Mouse (Mus musculus) skeletal muscle tissue, adult 2 months (tissue): ENCODE measurements around the gene Vpreb3.
"Not testable (repeated sequence)": the region's sequence is repeated elsewhere in the genome, so short reads cannot be mapped to it uniquely, and the experiment has no call there.

Experiments used
- DNase-seq: peaks from one replicate; pipeline ENCODE4 v3.0.0-alpha.2; 2012; ENCODE audit warnings: low read depth, low spot score

Vpreb3 gene

DNA sequence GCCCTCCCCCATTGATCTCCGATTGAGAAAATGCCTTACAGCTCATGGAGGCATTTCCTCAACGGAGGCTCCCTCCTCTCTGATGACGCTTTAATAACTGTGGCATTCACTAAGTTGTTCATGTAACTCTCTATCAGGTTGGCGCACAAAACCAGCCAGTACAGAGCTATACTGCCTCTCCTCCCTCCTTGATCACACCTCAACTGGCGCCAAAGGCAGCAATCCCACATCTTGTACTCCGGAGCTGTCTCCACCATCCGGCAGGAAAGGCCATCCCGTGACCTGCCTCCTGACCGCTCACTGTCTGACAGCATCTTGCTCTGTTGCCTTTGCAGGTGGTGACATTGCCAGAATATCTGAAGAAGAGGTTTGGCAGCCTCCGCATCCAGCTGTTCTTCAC lies 31.0 kb downstream of the Vpreb3 start:
- no peak for DNase-seq

GRCm38 (mm10) chr10:75975216-75975615 lies 32.4 kb downstream of the Vpreb3 start:
- no peak for DNase-seq

DNA sequence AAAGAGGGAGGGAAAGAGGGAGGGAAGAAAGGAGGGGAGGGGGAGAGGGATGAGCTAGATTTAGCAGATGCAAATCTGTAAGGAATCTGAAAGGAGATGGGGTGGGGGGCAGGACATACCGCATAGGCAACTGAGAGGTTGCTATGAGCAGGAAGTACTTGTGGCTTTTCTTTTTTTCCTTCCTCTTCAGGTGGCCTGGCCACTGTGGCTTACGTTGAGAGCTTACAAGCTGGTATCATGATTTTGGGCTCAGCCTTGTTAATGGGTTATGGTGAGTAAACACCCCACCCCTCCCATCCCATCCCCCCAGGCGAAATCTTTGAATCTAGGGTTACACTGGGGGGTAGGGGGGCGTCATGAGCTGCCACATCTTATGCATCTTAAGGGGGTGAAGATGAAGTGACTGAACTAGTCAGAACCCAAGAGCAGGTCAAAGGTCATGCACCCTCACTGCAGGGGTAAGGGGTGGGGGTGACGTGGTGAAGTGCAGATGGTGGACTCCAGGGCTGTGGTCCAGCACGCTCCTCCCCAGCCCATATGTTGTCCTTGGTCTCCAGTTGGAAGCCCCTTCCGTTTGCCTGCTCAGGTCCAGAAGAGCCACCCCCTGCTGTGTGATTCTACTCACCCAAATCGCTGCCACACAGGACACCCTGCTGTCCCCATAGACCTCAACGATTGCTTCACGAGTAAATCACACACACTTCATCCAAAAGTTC lies 35.4 kb downstream of the Vpreb3 start:
- no peak for DNase-seq

GRCm38 (mm10) chr10:75978835-75979157 lies 35.9 kb downstream of the Vpreb3 start:
- DNase-seq, result no peak

- DNase-seq, result no peak
Observed at GRCm38 (mm10) chr10:75979432-75979831, 36.6 kb downstream of the Vpreb3 start.

GRCm38 (mm10) chr10:75990430-75991042 lies 47.7 kb downstream of the Vpreb3 start:
- no peak for DNase-seq

GRCm38 (mm10) chr10:75993616-75994240 lies 50.9 kb downstream of the Vpreb3 start:
- DNase-seq, result no peak

- not testable (repeated sequence) for DNase-seq
Observed at GRCm38 (mm10) chr10:75994531-75995210, 51.8 kb downstream of the Vpreb3 start.

DNA sequence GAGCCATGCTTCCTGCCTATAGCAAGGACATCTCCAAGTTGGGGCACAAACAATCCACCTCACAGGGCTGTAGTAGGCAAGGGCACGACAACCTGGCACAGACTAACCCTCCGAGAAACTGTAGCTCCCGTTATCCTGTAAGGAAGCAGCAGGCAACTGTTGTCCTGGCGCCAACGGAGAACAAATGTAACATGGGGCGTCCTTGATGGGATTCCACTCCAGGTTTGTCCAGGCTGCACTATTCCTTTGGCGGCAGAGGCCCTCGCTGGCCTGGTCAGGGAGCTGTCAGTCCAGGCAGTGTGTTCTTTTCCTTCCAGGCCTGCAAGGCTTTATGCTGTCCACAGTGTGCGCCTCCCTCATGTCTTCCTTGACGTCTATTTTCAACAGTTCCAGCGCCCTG lies 52.6 kb downstream of the Vpreb3 start:
- DNase-seq, result no peak

- no peak for DNase-seq
Observed at GRCm38 (mm10) chr10:75996315-75996714, 53.5 kb downstream of the Vpreb3 start.
